Mouse (Mus musculus): ENCODE results near the gene Sorbs2.

The Sorbs2 gene

GRCm38 (mm10) chr8:45627246-45628241 is 120.0 kb downstream of the Sorbs2 start:
- DNase-seq = peak; percentile 76

GRCm38 (mm10) chr8:45628421-45629065 is 121.0 kb downstream of the Sorbs2 start:
- no peak for DNase-seq

GRCm38 (mm10) chr8:45629066-45629430 is 121.5 kb downstream of the Sorbs2 start:
- no peak for DNase-seq

DNA sequence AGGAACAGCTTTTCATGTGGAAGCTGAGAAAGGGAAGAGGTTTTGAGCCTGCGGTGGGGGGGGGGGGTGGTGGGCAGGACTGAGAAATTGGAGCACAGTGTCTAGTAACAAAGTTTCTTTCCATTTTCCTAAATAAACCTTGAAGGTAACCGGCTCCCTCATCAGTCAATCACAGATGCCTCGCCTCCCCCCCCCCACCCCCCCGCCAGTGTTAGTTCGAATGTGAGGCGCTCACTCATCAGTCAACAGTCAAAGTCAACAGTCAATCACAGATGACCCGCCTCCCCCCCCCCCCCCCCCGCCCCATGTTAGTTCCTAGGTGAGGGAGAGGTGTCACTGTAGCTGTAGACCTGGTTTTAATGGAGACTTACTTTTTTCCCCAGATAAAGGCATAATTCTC is 123.4 kb downstream of the Sorbs2 start:
- DNase-seq = no peak

DNA sequence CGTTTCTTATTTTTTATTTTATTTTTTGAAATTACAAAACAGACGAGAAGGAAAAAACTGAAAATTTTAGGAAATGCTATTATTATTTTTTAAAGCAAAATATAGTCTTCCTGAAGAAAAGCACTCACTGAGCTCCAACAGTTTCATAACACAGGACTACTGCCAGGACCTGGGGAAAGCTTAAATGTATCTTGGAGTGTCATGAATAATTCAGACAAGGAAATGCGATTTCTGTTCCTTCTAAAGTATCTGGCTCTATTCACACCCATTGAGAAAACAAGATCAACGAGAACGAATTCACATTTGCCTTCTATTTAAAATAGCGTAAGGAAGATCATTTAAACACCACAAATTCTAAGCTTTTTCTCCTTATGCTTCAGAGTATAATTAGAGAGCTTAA is 127.6 kb downstream of the Sorbs2 start:
- no peak for DNase-seq

GRCm38 (mm10) chr8:45637745-45638144 is 130.2 kb downstream of the Sorbs2 start:
- DNase-seq = no peak

DNA sequence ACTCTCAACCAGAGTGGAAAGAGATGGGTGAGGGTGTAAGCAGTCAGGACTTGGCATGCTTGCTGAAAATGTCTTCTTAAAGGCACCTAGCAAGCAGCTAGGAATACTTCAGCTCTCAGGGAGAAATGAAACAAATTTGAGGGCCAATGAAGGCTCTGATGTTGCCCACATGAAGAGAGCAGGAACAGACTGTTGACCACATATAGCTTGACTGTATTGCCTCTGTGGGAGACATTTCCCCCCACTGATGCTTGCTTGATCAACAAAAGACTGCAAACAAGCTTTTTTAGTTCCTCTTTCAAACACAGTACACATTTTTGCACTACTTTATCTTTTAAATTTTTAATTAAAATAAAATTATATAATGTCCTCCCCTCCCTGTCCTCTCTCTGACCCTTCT is 131.9 kb downstream of the Sorbs2 start:
- no peak for DNase-seq

- no peak for DNase-seq
These were observed 137.1 kb downstream of the Sorbs2 start for GRCm38 (mm10) chr8:45644651-45645050.

GRCm38 (mm10) chr8:45649063-45649462 is 141.5 kb downstream of the Sorbs2 start:
- no peak for DNase-seq

- DNase-seq = no peak
These were observed 142.4 kb downstream of the Sorbs2 start for GRCm38 (mm10) chr8:45649966-45650365.

GRCm38 (mm10) chr8:45658021-45658420 is 150.4 kb downstream of the Sorbs2 start:
- DNase-seq = no peak

DNA sequence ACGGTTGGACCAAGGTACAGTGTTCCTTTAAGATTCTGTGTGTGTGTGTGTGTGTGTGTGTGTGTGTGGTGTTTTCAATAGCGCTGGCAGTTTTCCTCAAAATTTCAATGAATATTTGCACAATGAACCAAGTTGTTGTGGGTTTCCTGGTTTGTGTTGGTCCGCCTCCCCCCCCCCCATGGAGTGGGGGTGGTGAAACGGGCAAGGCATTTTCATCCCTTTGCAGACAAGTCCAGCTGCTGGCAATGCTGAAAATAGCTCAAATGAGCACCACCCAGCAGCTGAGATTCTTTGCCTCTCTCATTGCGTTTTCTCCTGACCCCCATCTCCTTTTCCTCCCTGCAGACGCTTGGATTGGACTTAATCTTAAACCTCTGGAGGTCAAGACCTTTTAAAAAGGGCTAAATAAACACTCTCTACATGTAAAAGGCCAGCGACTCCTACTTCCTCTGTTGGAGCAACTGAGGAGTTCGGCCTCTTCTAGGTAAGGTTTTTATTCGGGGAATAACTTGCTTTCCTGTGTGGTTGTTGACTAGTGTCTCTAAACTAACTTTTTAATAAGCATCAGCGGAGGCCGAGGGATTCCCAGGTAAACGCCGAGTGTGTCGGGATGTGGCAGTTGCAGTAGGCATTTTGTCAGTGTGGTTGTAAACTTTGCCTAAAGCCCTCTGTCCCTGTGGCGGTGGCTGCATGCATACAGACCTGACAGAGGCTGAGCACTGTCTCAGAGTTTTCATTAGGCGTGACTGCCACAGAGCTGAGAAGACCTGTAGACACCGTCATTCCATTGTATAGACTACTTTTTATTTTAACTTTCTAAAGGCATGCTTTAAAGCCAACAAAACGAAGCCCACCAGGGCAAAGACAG is 151.1 kb downstream of the Sorbs2 start:
- DNase-seq = peak; percentile 32

- no peak for DNase-seq
These were observed 151.9 kb downstream of the Sorbs2 start for GRCm38 (mm10) chr8:45659473-45659872.

- DNase-seq = peak; percentile 51
These were observed 153.0 kb downstream of the Sorbs2 start for GRCm38 (mm10) chr8:45660570-45660969.

DNA sequence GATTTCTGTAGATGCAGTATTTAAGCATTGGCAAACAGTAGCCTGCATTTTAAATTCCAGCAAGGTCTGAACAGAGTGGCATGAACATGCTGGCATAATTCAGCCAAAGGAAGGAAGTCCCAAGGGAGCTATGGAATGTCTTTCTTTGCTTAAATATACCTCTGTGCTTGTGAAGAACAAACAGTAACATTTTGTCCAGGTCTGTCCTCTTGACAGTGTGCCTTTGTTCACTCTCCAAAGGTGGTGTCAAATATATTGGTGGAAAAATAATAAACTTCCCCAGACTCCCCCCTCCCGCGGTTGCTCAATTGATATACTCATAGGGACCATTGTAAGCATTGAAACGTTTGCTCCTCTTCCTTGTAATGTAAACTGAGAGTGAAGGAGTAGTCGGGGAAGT is 154.0 kb downstream of the Sorbs2 start:
- no peak for DNase-seq

GRCm38 (mm10) chr8:45666221-45666620 is 158.6 kb downstream of the Sorbs2 start:
- no peak for DNase-seq

GRCm38 (mm10) chr8:45673149-45673548 is 165.6 kb downstream of the Sorbs2 start:
- DNase-seq = no peak

DNA sequence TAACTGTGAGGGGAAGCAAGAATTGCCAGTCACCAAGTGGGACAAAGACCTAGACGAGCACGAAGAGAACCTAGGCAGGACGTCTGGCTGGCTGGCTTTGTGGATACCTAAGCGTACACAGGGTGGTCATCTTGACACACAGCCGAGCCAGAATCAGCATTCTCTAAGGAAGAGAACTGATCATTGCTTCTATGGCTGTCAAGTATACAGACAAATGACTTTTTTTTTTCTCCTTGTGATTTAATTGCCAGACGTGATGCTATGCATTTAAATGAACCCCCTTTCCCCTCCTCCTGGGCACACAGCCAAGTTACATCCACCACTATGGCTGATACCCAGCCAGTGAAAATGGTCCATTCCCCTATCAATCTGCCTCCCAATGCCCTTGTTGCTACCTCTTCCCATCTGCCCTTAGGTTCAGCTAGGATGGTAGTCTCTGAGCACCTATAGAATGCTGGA is 168.3 kb downstream of the Sorbs2 start:
- DNase-seq = no peak

- DNase-seq = no peak
These were observed 169.7 kb downstream of the Sorbs2 start for GRCm38 (mm10) chr8:45677114-45677853.

DNA sequence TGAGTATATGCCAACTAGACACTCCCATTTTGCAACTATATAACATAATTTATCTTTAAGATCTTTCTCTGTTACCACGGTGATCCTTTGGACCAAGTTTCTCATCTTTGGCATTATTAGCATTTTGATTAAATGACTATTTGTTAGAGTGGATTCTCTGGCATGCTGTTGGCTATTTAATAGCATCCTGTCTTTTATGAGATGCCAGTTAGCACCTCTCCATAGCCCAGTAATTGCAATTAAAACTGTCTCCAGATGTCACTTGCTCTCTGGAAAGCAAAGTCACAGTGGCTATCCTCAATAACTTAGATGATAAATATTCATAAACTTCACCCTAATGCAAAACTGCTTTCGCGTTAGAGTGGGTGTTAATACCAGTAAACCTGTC is 170.3 kb downstream of the Sorbs2 start:
- no peak for DNase-seq

- DNase-seq = peak; percentile 28
These were observed 173.6 kb downstream of the Sorbs2 start for GRCm38 (mm10) chr8:45681171-45681570.

- DNase-seq = no peak
These were observed 175.3 kb downstream of the Sorbs2 start for GRCm38 (mm10) chr8:45682845-45683383.
